Mouse (Mus musculus) c-Kit-negative CD71-positive TER-119-positive erythroid progenitor cells, embryonic 14.5 days (primary cell): ENCODE results near the gene Frmpd1.

Experiments
- DNase-seq: peaks from one replicate; pipeline ENCODE4 v3.0.0-alpha.2; 2013; ENCODE audit warnings: low read depth, low spot score

Gene Frmpd1

DNA sequence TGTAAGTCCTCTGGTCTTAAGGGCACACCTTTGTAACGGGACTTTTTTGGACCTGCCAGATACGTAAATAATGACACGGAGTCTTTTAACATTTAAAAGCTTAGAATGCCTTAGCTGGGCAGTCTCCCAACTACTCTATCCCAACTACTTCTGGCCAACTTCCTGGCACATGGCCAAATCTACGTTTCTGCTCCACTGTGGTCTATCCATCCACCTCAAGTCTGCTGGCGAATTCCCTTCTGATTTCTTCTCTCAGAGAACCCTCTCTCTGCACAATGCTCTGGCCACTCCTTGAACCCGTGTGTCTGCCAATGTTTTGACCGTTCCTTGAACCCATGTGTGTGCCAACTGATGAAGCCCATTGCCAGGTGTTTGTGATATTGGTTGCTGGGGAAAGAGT is 146.5 kb downstream of the Frmpd1 start:
- no peak for DNase-seq

DNA sequence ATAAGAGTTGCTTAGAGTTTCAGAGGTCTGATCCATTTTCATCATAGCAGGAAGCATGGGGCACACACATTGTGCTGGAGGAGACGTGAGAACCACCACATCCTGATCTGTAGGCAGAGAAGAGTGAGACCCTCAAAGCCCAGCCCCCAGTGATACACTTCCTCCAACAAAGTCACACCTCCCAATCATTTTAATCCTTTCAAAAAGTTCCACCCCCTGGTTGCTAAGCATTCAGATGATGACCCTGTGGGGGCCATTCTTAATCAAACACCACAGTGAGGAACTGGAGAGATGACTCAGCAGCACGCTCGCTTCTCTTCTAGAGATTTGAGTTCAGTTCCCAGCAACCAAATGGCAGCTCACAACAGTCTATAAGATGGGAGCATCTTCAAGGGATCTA is 147.8 kb downstream of the Frmpd1 start:
- DNase-seq, result no peak
